Mouse (Mus musculus) liver, embryonic 14.5 days (tissue): ENCODE measurements around the gene Hist1h2bp.

Experiments
- CTCF ChIP-seq: IDR thresholded peaks from 2 replicates; pipeline ENCODE4 v1.5.1; 2016; ENCODE audit warnings: antibody characterized with exemption, low read depth, control low read depth
- EP300 ChIP-seq: IDR thresholded peaks from 2 replicates; pipeline ENCODE4 v1.6.1; 2016; ENCODE audit warnings: antibody characterized with exemption, low read depth

DNA sequence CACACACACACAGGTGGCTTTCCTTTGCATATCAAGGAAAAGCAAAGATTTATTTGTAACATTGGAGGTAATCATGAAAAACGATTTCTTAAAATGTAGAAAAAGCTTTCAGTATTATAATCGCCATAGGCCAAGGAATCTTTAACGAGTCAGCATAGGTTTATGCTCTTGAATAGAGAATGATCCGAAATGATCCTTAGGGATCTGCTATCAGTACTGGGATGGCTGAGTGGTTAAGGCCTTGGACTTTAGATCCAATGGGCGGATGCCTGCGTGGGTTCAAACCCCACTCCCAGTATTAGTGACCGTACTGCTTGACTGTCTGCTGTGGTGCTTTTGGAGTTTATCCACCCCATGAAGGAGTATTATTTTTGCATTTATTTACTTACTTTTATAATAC lies 8.3 kb downstream of the Hist1h2bp start:
- no peak for TF ChIP-seq CTCF
- no peak for TF ChIP-seq EP300
